In genomic region chr2:141955197-141955596, GRCm38 (mm10) we compare ENCODE assay signal across 11 mouse cellular contexts.
A peak's percentile ranks its signal among the peaks of the same experiment; 100 is the strongest.
DNase-seq lines count a peak whose midpoint lies in the region; ATAC-seq lines count a peak whose summit lies in the region.
"Had no signal": no experiment of that assay in that cellular context is flagged by ENCODE, and none has a peak within 500 bp of the region (broad histone marks: within the 10 kb centered on the region; RNA-seq: fewer than 3 reads in every experiment).

No protein-coding gene starts in this region.

- H3K9ac ChIP-seq in hindbrain, embryonic 11.5 days (ENCODE audit: low read depth, low read length): no peak overlapping the region
- H3K9ac ChIP-seq in neural tube, embryonic 13.5 days: no peak overlapping the region
- H3K9ac ChIP-seq: limb, embryonic 13.5 days had no signal

- no peak overlapping the region for H3K27ac ChIP-seq in hindbrain, embryonic 11.5 days (ENCODE audit: low read depth, low read length)
- H3K27ac ChIP-seq in neural tube, embryonic 13.5 days (replicated peaks): no peak overlapping the region
- H3K27ac ChIP-seq: limb, embryonic 13.5 days had no signal

- peak; percentile 64; the same call in 1 of the 2 replicates for ATAC-seq in cerebellum, adult (ENCODE audit: insufficient number of reproducible peaks, low FRiP score, low TSS enrichment)
- ATAC-seq in hindbrain, embryonic 11.5 days (ENCODE audit: low FRiP score): peak; percentile 88
- 0 out of 2 replicates have a peak, but pooled peaks have one; percentile 47 for ATAC-seq in neural tube, embryonic 13.5 days (ENCODE audit: low read depth)

- H3K4me3 ChIP-seq in hindbrain, embryonic 11.5 days (ENCODE audit: low read depth, low read length): no peak overlapping the region
- no peak overlapping the region for H3K4me3 ChIP-seq in neural tube, embryonic 13.5 days
- H3K4me3 ChIP-seq: limb, embryonic 13.5 days; myocyte had no signal

- H3K27me3 ChIP-seq in hindbrain, embryonic 11.5 days (ENCODE audit: control insufficient read depth, insufficient read depth, low read length): no peaks in the 10 kb centered on the region
- no peaks in the 10 kb centered on the region for H3K27me3 ChIP-seq in neural tube, embryonic 13.5 days
- H3K27me3 ChIP-seq: limb, embryonic 13.5 days had no signal

- intact Hi-C loops in left cerebral cortex, postnatal 14 days (cut with DNase I): no loop called here

- no peak for DNase-seq in cerebellum, postnatal 4 days (ENCODE audit: low spot score in 2 of 2)
- peak; percentile 42 for DNase-seq in embryo, embryonic 11 days
- DNase-seq in hindbrain, embryonic 11.5 days (ENCODE audit: low spot score): peak; percentile 20
- DNase-seq in frontal cortex, adult 2 months (ENCODE audit: extremely low spot score in 1 of 2, low spot score in 1 of 2): no peak
- no peak for DNase-seq in left cerebral cortex, postnatal 14 days (ENCODE audit: low spot score in 2 of 2)
- DNase-seq in lung, postnatal 36 days: no peak
- DNase-seq: right cerebral cortex, postnatal 4 days had no signal

- no peaks in the 10 kb centered on the region for H3K9me3 ChIP-seq in hindbrain, embryonic 11.5 days (ENCODE audit: control insufficient read depth, low read length)
- no peaks in the 10 kb centered on the region for H3K9me3 ChIP-seq in neural tube, embryonic 13.5 days
- H3K9me3 ChIP-seq: limb, embryonic 13.5 days had no signal

- WGBS in hindbrain, embryonic 11.5 days: 8% methylated on average over 3 of the region's 3 CpGs
- WGBS in neural tube, embryonic 13.5 days: 9% methylated on average over 3 of the region's 3 CpGs

- no peaks in the 10 kb centered on the region for H3K36me3 ChIP-seq in hindbrain, embryonic 11.5 days (ENCODE audit: control insufficient read depth, insufficient read depth, low read length)
- no peaks in the 10 kb centered on the region for H3K36me3 ChIP-seq in neural tube, embryonic 13.5 days
- H3K36me3 ChIP-seq: limb, embryonic 13.5 days had no signal

- H3K4me1 ChIP-seq in hindbrain, embryonic 11.5 days (replicated peaks; ENCODE audit: control insufficient read depth, insufficient read depth, low read length): no peaks in the 10 kb centered on the region
- H3K4me1 ChIP-seq in neural tube, embryonic 13.5 days (replicated peaks): peaks cover 8% of the 10 kb centered on the region; the same call in 1 of the 2 replicates

- H3K4me2 ChIP-seq in hindbrain, embryonic 11.5 days (replicated peaks; ENCODE audit: low read depth, low read length): no peak overlapping the region
- H3K4me2 ChIP-seq in neural tube, embryonic 13.5 days: no peak overlapping the region
- H3K4me2 ChIP-seq: limb, embryonic 13.5 days had no signal

Comparison
In these comparisons a context has a peak if more than half of its experiments do, and no peak if none do; other contexts are left out.
1. DNase-seq: peak in embryo, embryonic 11 days (single experiment) and hindbrain, embryonic 11.5 days (single experiment); none in cerebellum, postnatal 4 days (0 of 2), frontal cortex, adult 2 months (0 of 2), left cerebral cortex, postnatal 14 days (0 of 2) and lung, postnatal 36 days (single experiment).
2. Peak in every context shown above with its lines, with median percentiles within 50 percentile points of each other: ATAC-seq.